Mouse (Mus musculus) embryonic fibroblast, embryonic 13.5 days (primary cell): ENCODE data around the gene Atp13a3. TPM values are rescaled to one million over a fixed set of nuclear protein-coding genes. Genes with fewer than 3 reads are reported as not detected.

Source experiments
- H3K27ac ChIP-seq: 2 replicates; pipeline ENCODE4 v1.5.1; 2012; ENCODE audit warnings: low read length, control low read depth, inconsistent platforms; ENCODE audit not compliant: insufficient read depth
- H3K4me1 ChIP-seq: 2 replicates; pipeline ENCODE4 v1.6.1; 2011; ENCODE audit warnings: low read length; ENCODE audit not compliant: control insufficient read depth, insufficient read depth
- H3K4me3 ChIP-seq: 2 replicates; pipeline ENCODE4 v1.5.1; 2011; ENCODE audit warnings: mild to moderate bottlenecking, control low read depth, low read length; ENCODE audit not compliant: insufficient read depth
- CTCF ChIP-seq: IDR thresholded peaks from 2 replicates; pipeline ENCODE4 v1.5.1; 2011; ENCODE audit warnings: mild to moderate bottlenecking, control low read depth, low read length, moderate library complexity, borderline replicate concordance; ENCODE audit not compliant: insufficient read depth
- POLR2A ChIP-seq: IDR thresholded peaks from 2 replicates; pipeline ENCODE4 v1.6.1; 2011; ENCODE audit warnings: low read depth, mild to moderate bottlenecking, control low read depth, low read length, moderate library complexity
- polyA plus RNA-seq: library from polyadenylated mRNA; stranded (reverse); fragments of >200 nt; gene quantifications from 2 replicates; pipeline ENCODE4 v1.2.4, GENCODE M21; 2011; ENCODE audit warnings: low read depth; ENCODE audit not compliant: missing spikeins, insufficient read length

Gene Atp13a3
- polyA plus RNA-seq, 1 experiment: 103 TPM

DNA sequence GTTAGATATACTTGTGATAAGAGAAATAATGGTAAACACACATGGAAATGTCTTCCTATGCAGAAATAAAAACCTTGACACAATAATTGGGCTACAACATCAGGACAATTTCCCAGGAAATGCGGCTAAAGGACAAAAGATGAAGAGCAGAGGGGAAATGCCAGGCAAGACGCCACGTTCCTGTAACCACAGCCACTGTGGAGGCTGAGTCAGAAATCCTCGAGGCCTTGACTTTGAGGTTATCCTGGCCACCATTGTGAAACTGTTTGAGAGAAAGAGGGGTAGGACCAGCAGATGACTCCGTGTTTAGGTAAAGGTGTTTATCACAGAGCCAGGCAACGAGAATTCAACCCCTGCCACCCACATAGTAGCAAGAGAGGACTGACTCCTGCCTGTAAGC is 33.6 kb upstream of the Atp13a3 start:
- Histone ChIP-seq H3K4me3 (no peak overlapping the region), H3K27ac (peak overlapping the region; percentile 88), H3K4me1 (peaks cover 9% of the 10 kb centered on the region; the same call in 1 of the 2 replicates)
- TF ChIP-seq POLR2A (no peak), CTCF (no peak)

DNA sequence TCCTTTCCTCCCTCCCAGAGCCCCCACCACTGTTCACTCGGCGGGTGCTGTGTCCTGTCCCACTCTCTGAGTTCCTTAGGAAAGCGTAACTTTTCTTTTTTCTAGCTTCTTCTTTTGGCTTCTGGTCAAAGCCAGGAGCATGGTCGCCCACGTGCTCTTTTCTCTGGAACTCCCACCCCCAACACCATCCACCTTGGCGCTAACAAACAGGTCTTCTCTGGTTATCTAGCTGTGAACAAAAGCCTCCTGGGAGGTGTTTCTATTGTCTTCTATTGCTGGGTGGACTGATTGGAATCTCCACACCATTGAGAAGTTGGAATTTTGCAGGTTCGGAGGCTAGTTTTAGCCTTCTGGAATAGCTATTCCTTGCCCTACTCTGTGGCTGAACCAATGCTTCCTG is 30.5 kb upstream of the Atp13a3 start:
- no peak overlapping the region for H3K27ac ChIP-seq
- H3K4me3 ChIP-seq: no peak overlapping the region
- peaks cover 9% of the 10 kb centered on the region; the same call in 1 of the 2 replicates for H3K4me1 ChIP-seq
- no peak for TF ChIP-seq CTCF
- TF ChIP-seq POLR2A: no peak

DNA sequence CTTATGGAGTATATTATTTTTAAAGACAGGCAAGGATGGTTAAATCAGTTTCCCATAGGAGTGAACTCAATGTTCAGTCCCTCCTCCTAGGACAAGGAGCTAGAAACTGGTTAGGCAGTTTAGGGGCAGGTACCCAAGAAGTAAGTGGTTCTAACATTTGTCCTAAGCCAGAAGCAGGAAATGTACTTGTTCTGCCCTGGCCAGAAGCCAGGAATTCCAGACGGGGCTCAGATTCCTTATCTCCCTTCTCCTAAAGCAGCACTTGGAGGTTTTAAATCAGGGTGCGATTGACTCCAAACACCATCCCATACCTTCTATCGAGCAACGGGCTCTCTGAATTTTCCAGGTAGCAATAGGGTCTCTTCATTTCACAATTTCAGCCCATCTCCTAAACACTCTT is 29.6 kb upstream of the Atp13a3 start:
- no peak overlapping the region for H3K27ac ChIP-seq
- no peak for TF ChIP-seq CTCF
- TF ChIP-seq POLR2A: no peak
- no peak overlapping the region for H3K4me3 ChIP-seq
- H3K4me1 ChIP-seq: peaks cover 9% of the 10 kb centered on the region; the same call in 1 of the 2 replicates

DNA sequence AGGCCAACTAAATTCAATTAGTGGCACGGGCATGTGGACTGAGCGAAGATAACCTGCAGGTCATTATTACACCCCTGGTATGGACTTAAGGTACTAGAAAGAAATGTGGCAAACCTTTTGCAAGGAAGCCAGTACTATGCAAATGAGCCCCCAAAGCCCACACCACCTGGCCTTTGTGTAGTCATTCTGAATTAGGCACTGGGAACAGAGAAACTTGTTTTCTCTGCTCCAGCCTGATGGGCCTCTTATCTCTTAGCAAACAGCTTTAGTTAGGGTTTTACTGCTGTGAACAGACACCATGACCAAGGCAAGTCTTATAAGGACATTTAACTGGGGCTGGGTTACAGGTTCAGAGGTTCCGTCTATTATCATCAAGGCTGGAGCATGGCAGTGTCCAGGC is 27.4 kb upstream of the Atp13a3 start:
- Histone ChIP-seq H3K4me3 (no peak overlapping the region), H3K27ac (no peak overlapping the region), H3K4me1 (0 out of 2 replicates have a peak, but pooled peaks cover 3% of the 10 kb centered on the region)
- TF ChIP-seq POLR2A (no peak), CTCF (no peak)

DNA sequence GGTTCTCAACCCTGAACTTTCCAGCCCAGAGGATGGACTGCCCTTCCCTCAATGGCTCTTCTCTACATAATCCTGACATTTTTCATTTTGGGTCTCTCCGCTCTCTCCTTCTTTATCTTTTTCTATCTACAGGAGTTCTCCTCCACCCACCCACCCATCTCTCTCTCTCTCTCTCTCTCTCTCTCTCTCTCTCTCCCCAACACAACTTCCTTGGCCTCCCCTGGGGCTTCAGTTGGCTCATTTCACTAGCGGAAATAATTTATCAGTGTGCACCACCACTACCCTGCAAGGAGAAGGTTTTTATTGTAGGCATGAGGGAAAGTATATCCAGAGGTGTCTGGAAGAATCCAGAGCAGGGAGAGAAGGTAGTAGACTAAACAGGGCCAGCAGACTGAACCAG is 26.3 kb upstream of the Atp13a3 start:
- Histone ChIP-seq H3K4me1 (0 out of 2 replicates have a peak, but pooled peaks cover 3% of the 10 kb centered on the region), H3K4me3 (no peak overlapping the region), H3K27ac (no peak overlapping the region)
- TF ChIP-seq CTCF (no peak), POLR2A (no peak)

DNA sequence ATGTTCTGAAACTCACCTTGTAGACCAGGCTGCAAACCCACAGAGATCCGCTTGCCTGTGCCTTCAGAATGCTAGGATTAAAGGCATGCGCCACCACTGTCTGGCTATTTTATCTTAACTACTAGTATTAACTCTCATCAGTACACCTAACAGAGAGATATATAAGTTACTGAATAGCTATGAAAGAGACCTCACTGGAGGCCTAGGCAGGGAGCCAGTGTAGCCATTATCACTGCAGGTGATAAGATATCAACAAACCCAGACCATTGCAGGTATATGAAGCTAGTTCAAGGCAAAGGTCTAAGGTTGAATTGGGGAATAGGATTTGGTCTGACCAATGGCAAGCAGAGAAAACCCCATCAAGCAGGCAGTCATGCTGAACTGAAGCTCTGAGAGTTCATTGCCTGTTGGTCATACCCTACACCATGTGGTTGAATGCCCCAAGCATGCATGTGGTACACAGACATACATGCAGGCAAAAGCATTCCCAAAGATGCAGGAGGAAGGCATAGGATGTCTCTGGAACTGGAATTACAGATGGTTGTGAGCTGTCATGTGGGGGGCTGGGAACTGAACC is 24.8 kb upstream of the Atp13a3 start:
- H3K4me3 ChIP-seq: no peak overlapping the region
- TF ChIP-seq POLR2A (no peak), CTCF (no peak)
- H3K4me1 ChIP-seq: 0 out of 2 replicates have a peak, but pooled peaks cover 3% of the 10 kb centered on the region
- H3K27ac ChIP-seq: no peak overlapping the region

DNA sequence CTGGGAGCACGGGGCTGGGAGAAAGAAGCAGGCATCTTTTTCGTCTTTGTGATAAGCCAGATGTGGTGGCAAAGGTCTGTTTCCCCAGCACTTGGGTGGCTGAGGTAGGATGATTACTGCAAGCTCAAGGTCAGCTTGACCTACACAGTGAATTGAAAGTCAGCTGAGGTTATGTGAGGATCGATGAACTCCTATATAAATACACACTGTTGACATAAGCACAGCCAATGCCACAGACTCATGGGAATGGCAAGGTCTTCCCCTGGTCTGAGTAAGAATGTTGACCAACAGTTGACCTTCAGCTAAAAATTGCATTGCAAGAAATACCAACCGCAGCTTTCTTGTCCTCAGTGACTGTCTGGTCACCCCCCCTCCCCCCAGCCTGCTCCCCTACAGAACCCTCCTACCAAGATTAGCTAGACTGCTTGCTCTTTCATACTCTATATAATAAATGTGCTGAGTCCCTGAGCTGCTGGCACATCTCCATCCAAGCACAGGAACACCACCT is 23.0 kb upstream of the Atp13a3 start:
- Histone ChIP-seq H3K4me3 (no peak overlapping the region), H3K4me1 (no peaks in the 10 kb centered on the region), H3K27ac (no peak overlapping the region)
- no peak for TF ChIP-seq CTCF
- no peak for TF ChIP-seq POLR2A

DNA sequence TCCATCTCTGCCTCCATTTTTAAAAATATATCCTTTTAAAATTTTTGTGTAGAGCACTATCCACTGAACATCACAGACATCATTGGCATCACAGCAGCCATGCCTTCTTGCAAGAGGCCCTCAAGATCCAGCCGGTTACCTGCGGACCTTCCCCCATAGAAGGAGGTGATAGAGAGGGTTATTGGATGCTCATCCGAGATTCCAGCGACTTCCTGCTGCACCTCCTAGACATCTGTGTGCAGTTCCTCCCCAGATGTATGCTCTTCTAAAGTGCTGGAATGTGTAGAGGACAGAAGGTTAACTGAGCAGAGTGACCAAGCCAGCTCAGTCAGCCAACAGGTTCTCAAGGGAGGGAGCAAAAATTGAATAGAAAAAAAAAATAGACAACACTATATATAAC is 21.7 kb upstream of the Atp13a3 start:
- no peak for TF ChIP-seq POLR2A
- no peak for TF ChIP-seq CTCF
- H3K4me3 ChIP-seq: no peak overlapping the region
- no peaks in the 10 kb centered on the region for H3K4me1 ChIP-seq
- no peak overlapping the region for H3K27ac ChIP-seq

DNA sequence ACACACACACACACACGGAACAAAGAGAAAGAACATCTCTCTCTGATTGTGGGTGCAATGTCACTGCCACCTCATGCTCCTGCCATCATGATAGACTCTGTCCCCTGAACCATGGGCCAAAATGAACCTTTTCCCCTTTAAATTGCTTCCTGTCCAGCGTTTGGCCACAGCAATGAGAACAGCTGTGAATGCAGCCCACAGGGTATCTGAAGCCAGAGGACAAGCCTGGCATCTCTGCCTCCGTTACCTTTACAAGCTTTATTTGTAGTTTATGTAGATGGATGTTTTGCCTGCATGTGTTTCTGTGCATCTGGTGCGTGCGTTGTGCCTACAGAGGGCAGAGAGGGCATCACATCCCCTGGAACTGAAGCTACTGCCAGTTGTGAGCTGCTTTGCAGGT is 21.2 kb upstream of the Atp13a3 start:
- TF ChIP-seq CTCF (no peak), POLR2A (no peak)
- no peaks in the 10 kb centered on the region for H3K4me1 ChIP-seq
- H3K27ac ChIP-seq: no peak overlapping the region
- H3K4me3 ChIP-seq: no peak overlapping the region

DNA sequence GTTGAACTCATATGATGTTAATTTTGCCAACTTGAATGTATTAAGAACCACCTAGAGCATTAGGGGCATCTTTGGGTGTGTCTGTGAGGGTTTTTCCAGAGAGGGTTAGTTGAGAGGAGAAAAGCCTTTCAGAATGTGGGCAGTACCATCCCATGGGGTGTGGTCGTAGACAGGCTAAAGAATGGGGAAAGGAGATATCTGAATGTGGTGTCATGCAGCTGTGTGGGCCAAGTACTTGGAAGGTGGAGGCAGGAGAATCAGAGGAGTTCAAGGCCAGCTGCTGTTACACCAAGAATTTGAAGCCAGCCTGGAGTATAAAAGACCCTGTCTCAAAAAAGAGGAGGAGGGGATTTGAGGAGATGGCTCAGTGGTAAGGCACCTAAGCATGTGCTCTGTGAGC is 20.2 kb upstream of the Atp13a3 start:
- no peaks in the 10 kb centered on the region for H3K4me1 ChIP-seq
- TF ChIP-seq POLR2A (no peak), CTCF (no peak)
- H3K4me3 ChIP-seq: no peak overlapping the region
- H3K27ac ChIP-seq: no peak overlapping the region
